Mouse (Mus musculus): ENCODE results near the gene Smarcc2. TPM values are rescaled to one million over a fixed set of nuclear protein-coding genes. Genes with fewer than 3 reads are reported as not detected.

Gene Smarcc2
- total RNA-seq (2023; ENCODE audit: inconsistent age): 149 to 158 TPM (median 152 TPM) in 4 replicates

DNA sequence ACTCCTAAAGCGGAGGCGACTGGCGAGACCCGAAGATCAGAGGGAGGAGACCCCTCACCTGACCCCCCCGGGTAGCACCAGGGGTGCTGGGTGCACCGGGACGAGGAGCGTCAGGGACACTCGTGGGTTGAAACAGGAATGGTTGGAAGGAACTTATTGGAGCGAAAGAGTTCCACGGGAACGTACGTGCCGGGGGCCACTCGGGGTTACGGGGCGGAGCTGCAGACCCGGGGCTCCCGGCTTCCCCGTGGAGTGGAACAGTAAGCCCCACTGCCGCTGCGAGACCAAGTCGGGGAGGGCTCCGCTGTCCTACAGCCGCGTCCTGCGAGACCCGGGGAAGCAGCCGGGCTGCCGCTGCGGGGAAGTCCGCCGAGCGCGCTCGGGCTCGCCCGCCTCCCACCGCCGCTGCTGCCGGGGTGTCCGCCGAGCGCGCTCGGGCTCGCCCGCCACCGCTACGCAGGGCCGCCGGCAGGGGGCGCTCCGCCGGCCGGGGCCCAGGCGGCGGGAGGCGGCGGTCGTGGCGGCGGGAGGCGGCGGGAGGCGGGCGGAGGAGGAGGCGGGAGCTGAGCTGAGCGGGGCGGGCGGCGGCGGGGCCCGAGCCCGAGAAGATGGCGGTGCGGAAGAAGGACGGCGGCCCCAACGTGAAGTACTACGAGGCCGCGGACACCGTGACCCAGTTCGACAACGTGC, at the start of gene Smarcc2:
Gene Smarcc2, plus strand, starts transcription at position 530 of the 690 bp plus-strand sequence.

DNA sequence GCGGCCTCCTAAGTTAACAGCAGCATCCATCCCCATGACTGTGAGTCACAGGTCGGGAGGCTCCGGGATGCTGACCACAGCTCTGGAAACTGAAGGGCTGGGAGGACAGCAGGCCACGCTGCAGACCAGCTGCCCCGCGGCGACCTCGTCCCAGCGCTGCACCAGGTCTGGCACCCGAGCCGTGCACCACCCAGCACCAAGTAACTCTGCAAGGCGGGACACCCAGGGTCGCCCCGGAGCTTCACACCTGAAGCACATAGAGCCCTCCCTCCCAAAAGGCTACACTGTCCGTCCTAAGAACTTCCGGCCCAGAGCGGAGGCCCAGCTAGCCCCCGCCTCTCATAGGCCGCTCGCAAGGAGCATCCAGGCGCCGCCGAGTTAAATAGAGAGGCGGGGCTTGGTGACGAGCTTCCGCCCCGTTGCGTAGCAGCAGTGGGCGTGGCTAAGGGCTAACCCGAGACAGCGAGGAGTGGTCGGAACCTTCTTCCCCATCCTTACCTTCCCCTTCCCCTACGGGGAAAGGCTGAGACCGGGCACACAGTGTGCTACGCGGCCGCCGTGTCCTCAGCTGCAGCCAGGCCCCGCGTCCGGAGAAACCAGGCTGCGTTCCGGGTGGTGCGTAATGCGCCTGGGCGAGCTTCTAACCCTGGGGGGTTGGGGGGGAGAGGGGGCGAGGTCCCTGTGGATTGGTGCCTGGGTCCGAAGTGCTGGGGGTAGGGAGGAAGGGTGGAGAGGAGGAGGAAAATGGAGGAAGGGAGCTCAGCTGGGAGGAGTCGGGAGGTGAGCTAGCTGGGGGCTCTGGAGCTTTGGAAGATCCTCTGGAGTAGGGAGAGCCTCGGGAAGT, 47.6 kb upstream of the Smarcc2 start, which contains the start of the genes Nabp2 and Rnf41:
Gene Nabp2, minus strand, starts transcription at position 282 of the 844 bp plus-strand sequence.
Gene Rnf41, plus strand, starts transcription at position 447 of the 844 bp plus-strand sequence.

DNA sequence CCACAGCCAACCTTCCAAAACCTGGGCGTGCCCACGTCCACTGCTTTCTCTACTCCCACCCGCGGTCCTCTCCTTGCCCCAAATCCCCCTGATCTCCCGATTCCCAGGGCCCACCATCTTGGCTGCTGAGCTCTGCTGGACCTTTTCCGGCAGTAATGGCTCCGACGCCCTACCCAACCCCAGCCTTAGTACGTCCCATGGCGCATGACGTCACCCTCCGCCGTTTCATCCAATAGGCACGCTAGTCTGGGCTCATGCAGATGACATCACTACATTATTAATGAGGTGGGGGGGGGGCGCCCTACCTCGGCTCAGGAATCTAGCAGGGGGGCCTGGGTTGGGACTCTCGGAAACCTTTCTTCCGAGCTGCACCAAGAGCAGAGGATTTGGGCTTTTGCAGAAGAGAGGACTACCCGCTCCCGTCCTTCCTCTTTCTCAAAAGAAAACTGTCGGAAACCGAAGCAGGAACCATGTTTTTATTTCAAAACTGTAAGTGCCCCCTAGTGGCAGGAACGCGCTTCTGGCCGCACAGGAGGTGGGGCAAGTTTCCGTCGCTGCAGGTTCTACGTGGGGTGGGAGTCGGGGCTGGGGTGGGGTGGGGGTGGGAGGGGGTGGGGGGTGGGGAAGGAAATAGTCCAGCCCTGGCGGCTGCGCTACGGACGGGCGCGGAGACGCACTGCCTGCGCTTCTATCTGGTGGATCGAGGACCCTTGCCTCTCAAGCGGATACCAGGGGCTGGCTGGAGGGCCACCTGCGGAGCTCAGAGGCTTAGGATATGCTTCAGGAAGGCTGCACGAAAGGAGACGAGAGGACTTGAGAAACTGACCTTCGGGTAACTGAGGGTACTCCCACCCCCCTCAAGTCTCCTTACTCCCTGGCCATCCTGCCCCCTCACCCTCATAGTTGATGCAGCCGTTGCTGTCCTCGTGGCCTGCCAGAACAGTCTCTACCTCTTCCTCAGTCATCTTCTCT, 34.9 kb downstream of the Smarcc2 start, which contains the start of gene Myl6:
Gene Myl6, minus strand, starts transcription at position 451 of the 972 bp plus-strand sequence.

DNA sequence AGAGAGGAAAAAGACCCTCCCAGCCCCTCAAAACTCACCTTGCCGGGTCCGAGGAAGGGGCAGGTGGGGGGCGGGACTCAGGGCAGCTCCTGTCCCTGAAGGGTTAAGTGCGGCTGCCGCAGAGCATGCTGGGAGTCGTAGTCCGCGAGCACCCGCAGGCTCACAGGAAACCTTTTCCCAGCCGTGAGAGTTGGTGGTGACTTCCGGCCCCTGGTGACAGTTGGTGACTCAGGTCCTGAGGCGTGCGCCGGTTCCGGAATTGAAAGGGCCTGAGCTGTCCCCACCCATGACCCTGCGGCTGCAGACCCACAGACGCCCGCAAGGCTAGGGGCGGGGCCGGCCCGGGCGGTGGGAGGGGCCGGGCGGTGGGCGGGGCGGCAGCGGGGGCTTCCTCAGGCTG, 39.5 kb downstream of the Smarcc2 start, which contains the start of gene Myl6b:
Gene Myl6b, minus strand, starts transcription at position 96 of the 400 bp plus-strand sequence.

DNA sequence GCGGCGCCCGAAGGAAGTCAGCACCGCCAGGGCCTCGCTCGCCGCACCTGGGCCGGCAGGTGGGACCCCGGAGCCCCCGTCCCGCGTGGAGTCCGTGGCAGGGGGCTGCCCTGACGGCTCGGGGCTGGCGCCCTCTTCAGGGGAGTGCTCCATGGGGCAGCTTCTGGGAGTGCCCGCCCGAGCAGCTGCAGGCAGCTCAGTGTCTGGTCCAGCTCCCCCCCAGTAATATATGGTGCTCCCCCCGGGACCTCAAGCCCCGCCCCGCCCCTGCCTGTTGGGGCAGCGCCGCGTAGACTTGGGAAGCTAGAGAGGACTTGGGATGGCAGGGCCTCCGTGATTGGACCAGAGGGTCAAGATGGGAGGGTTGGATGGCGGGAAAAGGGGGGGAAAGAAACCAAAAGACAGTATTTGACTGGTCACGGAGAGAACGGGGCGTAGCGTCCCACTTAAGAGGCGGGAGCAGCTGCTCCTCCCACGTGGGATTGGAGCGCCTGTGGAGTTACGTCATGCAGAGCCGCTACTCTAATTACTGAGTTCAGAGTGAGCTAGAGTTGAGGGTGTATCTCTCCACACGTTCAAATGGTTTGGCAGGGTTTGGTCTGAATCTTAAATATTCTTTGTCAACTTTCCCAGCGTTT, 66.7 kb downstream of the Smarcc2 start, which contains the start of gene Esyt1:
Gene Esyt1, minus strand, starts transcription at position 201 of the 638 bp plus-strand sequence.

Other genes with a start within 250 kb of the Smarcc2 start
- gene Spryd4, start 247.4 kb upstream of the Smarcc2 start, total RNA-seq (2023; ENCODE audit: inconsistent age): 12.9 to 16.0 TPM (median 15.8 TPM) in 4 replicates
- not detected in 4 replicates for gene Mip, start 233.4 kb upstream of the Smarcc2 start, total RNA-seq (2023; ENCODE audit: inconsistent age)
- gene Timeless, start 227.2 kb upstream of the Smarcc2 start, total RNA-seq (2023; ENCODE audit: inconsistent age): 11.7 to 20.7 TPM (median 15.9 TPM) in 4 replicates
- gene Apon, start 205.2 kb upstream of the Smarcc2 start, total RNA-seq (2023; ENCODE audit: inconsistent age): 0.48 TPM in 1 of 4 replicates, not detected in the others
- 0.54 to 2.0 TPM (median 0.83 TPM) in 4 replicates for gene Apof, start 190.6 kb upstream of the Smarcc2 start, total RNA-seq (2023; ENCODE audit: inconsistent age)
- 109 to 134 TPM (median 120 TPM) in 4 replicates for gene Stat2, start 188.7 kb upstream of the Smarcc2 start, total RNA-seq (2023; ENCODE audit: inconsistent age)
- gene Il23a, start 160.5 kb upstream of the Smarcc2 start, total RNA-seq (2023; ENCODE audit: inconsistent age): 0.30 TPM in 1 of 4 replicates, not detected in the others
- 57.7 to 65.1 TPM (median 61.2 TPM) in 4 replicates for gene Pan2, start 155.9 kb upstream of the Smarcc2 start, total RNA-seq (2023; ENCODE audit: inconsistent age)
- gene Cnpy2, start 136.8 kb upstream of the Smarcc2 start, total RNA-seq (2023; ENCODE audit: inconsistent age): 19.3 to 27.7 TPM (median 21.7 TPM) in 4 replicates
- 105 to 106 TPM (median 105 TPM) in 4 replicates for gene Cs, start 121.5 kb upstream of the Smarcc2 start, total RNA-seq (2023; ENCODE audit: inconsistent age)
- gene Coq10a, start 90.3 kb upstream of the Smarcc2 start, total RNA-seq (2023; ENCODE audit: inconsistent age): 29.6 to 36.9 TPM (median 33.0 TPM) in 4 replicates
- gene Ankrd52, start 82.1 kb upstream of the Smarcc2 start, total RNA-seq (2023; ENCODE audit: inconsistent age): 66.2 to 68.1 TPM (median 67.1 TPM) in 4 replicates
- gene Slc39a5, start 58.0 kb upstream of the Smarcc2 start, total RNA-seq (2023; ENCODE audit: inconsistent age): 0.83 TPM in 1 of 4 replicates, not detected in the others
- gene Nabp2, start 47.8 kb upstream of the Smarcc2 start, total RNA-seq (2023; ENCODE audit: inconsistent age): 49.3 to 60.3 TPM (median 54.7 TPM) in 4 replicates
- gene Rnf41, start 47.6 kb upstream of the Smarcc2 start, total RNA-seq (2023; ENCODE audit: inconsistent age): 58.7 to 71.1 TPM (median 64.1 TPM) in 4 replicates
- 518 to 597 TPM (median 546 TPM) in 4 replicates for gene Myl6, start 34.9 kb downstream of the Smarcc2 start, total RNA-seq (2023; ENCODE audit: inconsistent age)
- 0.67 to 0.69 TPM in 2 of 4 replicates, not detected in the others for gene Myl6b, start 39.4 kb downstream of the Smarcc2 start, total RNA-seq (2023; ENCODE audit: inconsistent age)
- gene Esyt1, start 66.6 kb downstream of the Smarcc2 start, total RNA-seq (2023; ENCODE audit: inconsistent age): 238 to 249 TPM (median 246 TPM) in 4 replicates
- gene Zc3h10, start 88.5 kb downstream of the Smarcc2 start, total RNA-seq (2023; ENCODE audit: inconsistent age): 80.4 to 85.9 TPM (median 83.5 TPM) in 4 replicates
- gene Rpl41, start 90.1 kb downstream of the Smarcc2 start, total RNA-seq (2023; ENCODE audit: inconsistent age): 3,879 to 4,089 TPM (median 3,915 TPM) in 4 replicates
- gene Pa2g4, start 106.7 kb downstream of the Smarcc2 start, total RNA-seq (2023; ENCODE audit: inconsistent age): 78.9 to 84.1 TPM (median 82.9 TPM) in 4 replicates
- gene Erbb3, start 130.4 kb downstream of the Smarcc2 start, total RNA-seq (2023; ENCODE audit: inconsistent age): 1.1 to 1.3 TPM (median 1.1 TPM) in 4 replicates
- 1,201 to 1,335 TPM (median 1,220 TPM) in 4 replicates for gene Rps26, start 167.5 kb downstream of the Smarcc2 start, total RNA-seq (2023; ENCODE audit: inconsistent age)
- 0.15 TPM in 1 of 4 replicates, not detected in the others for gene Ikzf4, start 186.7 kb downstream of the Smarcc2 start, total RNA-seq (2023; ENCODE audit: inconsistent age)
- gene Suox, start 214.8 kb downstream of the Smarcc2 start, total RNA-seq (2023; ENCODE audit: inconsistent age): 7.2 to 8.1 TPM (median 7.7 TPM) in 4 replicates
- 61.7 to 64.7 TPM (median 62.8 TPM) in 4 replicates for gene Rab5b, start 237.0 kb downstream of the Smarcc2 start, total RNA-seq (2023; ENCODE audit: inconsistent age)
- gene Pmel, start 244.9 kb downstream of the Smarcc2 start, total RNA-seq (2023; ENCODE audit: inconsistent age): 0.54 to 0.83 TPM (median 0.67 TPM) in 4 replicates
- gene Cdk2, start 245.8 kb downstream of the Smarcc2 start, total RNA-seq (2023; ENCODE audit: inconsistent age): 44.0 to 57.4 TPM (median 48.5 TPM) in 4 replicates